Mouse (Mus musculus) heart, embryonic 14.5 days (tissue): ENCODE measurements around the gene Uba52. TPM values are rescaled to one million over a fixed set of nuclear protein-coding genes. Genes with fewer than 3 reads are reported as not detected.

Source experiments
- ATAC-seq: fragments of 200-750 bp; cut with Nextera tagmentation; 2 replicates; pipeline ENCODE4 v1.8.0; 2017; ENCODE audit warnings: low read depth, moderate TSS enrichment; ENCODE audit not compliant: insufficient number of reproducible peaks, insufficient read depth, low FRiP score
- H3K27ac ChIP-seq, 2 experiments: fragments of 200-500 bp in 1 of 2; fragments of 300-500 bp in 1 of 2; sonication (generic) in 1 of 2; replicated peaks in 1 of 2; 2 replicates each; pipeline ENCODE4 v1.5.1; 2012 to 2014; ENCODE audit warnings: low read depth in 2 of 2, low read length in 2 of 2, control low read depth in 1 of 2, mild to moderate bottlenecking in 1 of 2, mixed read lengths in 1 of 2; ENCODE audit not compliant: control insufficient read depth in 1 of 2, insufficient read depth in 1 of 2
- H3K27me3 ChIP-seq: fragments of 300-500 bp; sonication (generic); 2 replicates; pipeline ENCODE4 v1.6.1; 2014; ENCODE audit warnings: mild to moderate bottlenecking, low read length, control low read depth; ENCODE audit not compliant: control insufficient read depth, insufficient read depth
- H3K36me3 ChIP-seq: fragments of 300-500 bp; sonication (generic); 2 replicates; pipeline ENCODE4 v1.6.1; 2014; ENCODE audit warnings: mild to moderate bottlenecking, control low read depth, low read length, mixed read lengths; ENCODE audit not compliant: control insufficient read depth, insufficient read depth
- H3K4me1 ChIP-seq, 2 experiments: fragments of 200-500 bp in 1 of 2; fragments of 300-500 bp in 1 of 2; sonication (generic) in 1 of 2; 2 replicates each; pipeline ENCODE4 v1.6.1; 2012 to 2014; ENCODE audit warnings: low read length in 2 of 2, control low read depth in 1 of 2, mixed read lengths in 1 of 2; ENCODE audit not compliant: control insufficient read depth in 2 of 2, insufficient read depth in 2 of 2
- H3K4me2 ChIP-seq: fragments of 300-500 bp; sonication (generic); 2 replicates; pipeline ENCODE4 v1.6.1; 2014; ENCODE audit warnings: mild to moderate bottlenecking, low read length
- H3K4me3 ChIP-seq, 2 experiments: fragments of 200-500 bp in 1 of 2; fragments of 300-500 bp in 1 of 2; sonication (generic) in 1 of 2; 2 replicates each; pipeline ENCODE4 v1.5.1; 2012 to 2014; ENCODE audit warnings: low read length in 2 of 2, mild to moderate bottlenecking in 2 of 2, control low read depth in 1 of 2, low read depth in 1 of 2, moderate library complexity in 1 of 2; ENCODE audit not compliant: control insufficient read depth in 1 of 2, insufficient read depth in 1 of 2
- H3K9ac ChIP-seq: fragments of 300-500 bp; sonication (generic); 2 replicates; pipeline ENCODE4 v1.6.1; 2014; ENCODE audit warnings: mild to moderate bottlenecking, low read length
- H3K9me3 ChIP-seq: fragments of 300-500 bp; sonication (generic); 2 replicates; pipeline ENCODE4 v1.6.1; 2016; ENCODE audit warnings: low read length, control low read depth; ENCODE audit not compliant: control insufficient read depth
- WGBS: fragments of 180-500 bp; shearing (Covaris S2); extraction: QIAGEN DNeasy Blood & Tissue Kit; methylation state at CpG from one replicate; pipeline ENCODE4 v1.1.7; 2014; 5-methylcytosine and 5-hydroxymethylcytosine counted together
- polyA plus RNA-seq: library from polyadenylated mRNA; unstranded; fragments of >200 nt; fragmentation: Nextera tagmentation; extraction: Ambion mirVana; gene quantifications from 2 replicates; pipeline ENCODE4 v1.2.1, GENCODE M21; 2014

Gene Uba52
- polyA plus RNA-seq, 1 experiment from 2014 or later = 1,040 TPM

DNA sequence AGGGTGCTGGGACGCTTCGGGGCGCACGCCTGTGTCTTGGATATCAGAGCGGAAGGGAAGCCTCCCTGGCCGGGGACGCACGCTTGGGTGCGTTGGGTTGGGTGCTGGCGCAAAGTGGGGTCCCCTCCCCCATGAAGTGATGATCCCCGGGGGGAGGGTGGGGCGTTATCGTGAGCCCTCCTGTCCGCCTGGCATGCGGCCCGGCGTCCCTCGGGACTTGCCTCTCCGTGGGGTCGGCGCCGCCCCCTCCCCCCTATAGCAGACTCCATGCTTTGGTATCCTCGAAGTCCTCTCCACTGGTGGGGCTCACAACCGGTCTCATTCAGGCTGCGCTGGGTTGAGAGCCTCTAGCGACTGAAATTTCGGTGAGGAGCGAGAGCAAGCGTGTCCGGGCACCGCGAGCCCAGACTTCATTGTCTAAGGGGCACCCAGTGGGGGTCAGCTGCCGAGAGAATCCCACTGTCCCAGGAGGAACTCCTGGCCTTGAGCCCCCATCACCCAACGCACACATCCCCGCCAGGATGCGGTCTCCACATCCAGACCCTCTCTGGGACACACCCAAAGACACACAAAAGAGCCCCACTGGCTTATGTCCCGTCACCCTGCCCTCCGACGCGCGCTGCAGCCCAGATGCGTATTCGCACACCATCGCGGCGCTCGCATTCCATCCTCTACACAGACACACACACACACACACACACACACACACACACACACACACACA lies 16.7 kb downstream of the Uba52 start:
- peak overlapping the region; percentile 74 for H3K4me2 ChIP-seq
- peaks cover 100% of the 10 kb centered on the region for H3K27me3 ChIP-seq
- no peaks in the 10 kb centered on the region for H3K36me3 ChIP-seq
- H3K9ac ChIP-seq = no peak overlapping the region
- peaks cover 8 to 30% of the 10 kb centered on the region in 2 experiments; a peak in 3 of 4 replicates for H3K4me1 ChIP-seq
- H3K9me3 ChIP-seq = no peaks in the 10 kb centered on the region
- peak overlapping the region in 1 of 2 experiments; percentile 34; a peak in 2 of 4 replicates for H3K4me3 ChIP-seq
- no peak for ATAC-seq
- H3K27ac ChIP-seq = no peak overlapping the region
- 1% methylated on average over 47 of the region's 47 CpGs for WGBS

DNA sequence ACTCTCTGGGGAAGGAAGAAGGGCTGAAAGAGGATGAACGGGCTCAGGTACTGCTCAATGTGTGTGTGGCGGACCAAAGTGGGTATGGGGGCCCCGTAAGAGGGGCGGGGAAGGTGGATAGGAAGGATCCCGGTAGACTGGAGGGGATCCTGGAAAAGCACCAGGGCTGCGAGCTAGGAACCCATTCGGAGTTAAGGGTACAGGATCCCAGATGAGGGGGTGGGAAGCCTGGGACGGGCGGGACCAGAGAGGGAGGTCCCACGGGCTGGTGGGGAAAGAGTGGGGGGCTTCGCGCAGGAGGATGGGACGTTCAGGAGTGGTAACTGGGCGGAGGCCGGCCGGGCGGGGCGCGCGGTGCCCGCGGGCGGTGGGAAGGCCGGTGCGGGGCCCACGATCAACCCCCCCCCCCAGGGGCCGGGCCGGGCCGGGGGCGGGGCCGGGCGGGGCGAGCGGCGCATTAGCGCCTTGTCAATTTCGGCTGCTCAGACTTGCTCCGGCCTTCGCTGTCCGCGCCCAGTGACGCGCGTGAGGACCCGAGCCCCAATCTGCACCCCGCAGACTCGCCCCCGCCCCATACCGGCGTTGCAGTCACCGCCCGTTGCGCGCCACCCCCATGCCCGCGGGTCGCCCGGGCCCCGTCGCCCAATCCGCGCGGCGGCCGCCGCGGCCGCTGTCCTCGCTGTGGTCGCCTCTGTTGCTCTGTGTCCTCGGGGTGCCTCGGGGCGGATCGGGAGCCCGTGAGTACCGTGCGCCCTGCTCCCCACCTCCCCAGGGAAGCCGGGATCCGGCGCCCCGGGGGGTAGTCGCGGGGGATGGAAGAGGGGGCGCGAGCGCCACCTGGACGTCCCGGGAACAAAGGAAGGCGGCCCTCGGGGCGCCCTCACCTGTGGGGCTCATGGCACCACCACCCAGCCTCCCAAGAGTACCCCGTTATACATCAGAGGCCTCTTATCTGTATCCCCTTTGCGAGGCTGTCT lies 17.6 kb downstream of the Uba52 start, which contains the start of gene Crlf1:
Gene Crlf1 (plus strand): TSS at position 495 of the 977 bp plus-strand sequence.
- no peaks in the 10 kb centered on the region for H3K9me3 ChIP-seq
- H3K9ac ChIP-seq = 0 out of 2 replicates have a peak within 1 kb of the TSS, but pooled peaks have one; percentile 3
- H3K4me1 ChIP-seq = peaks cover 12 to 37% of the 10 kb centered on the region in 2 experiments; a peak in 3 of 4 replicates
- H3K27me3 ChIP-seq = peaks cover 100% of the 10 kb centered on the region
- H3K27ac ChIP-seq = no peak within 1 kb of the TSS
- H3K4me2 ChIP-seq = peak within 1 kb of the TSS; percentile 74
- no peak for ATAC-seq
- H3K4me3 ChIP-seq = peak within 1 kb of the TSS; percentile 31 to 34
- H3K36me3 ChIP-seq = no peaks in the 10 kb centered on the region
- under 1% methylated on average over 76 of the region's 93 CpGs for WGBS

DNA sequence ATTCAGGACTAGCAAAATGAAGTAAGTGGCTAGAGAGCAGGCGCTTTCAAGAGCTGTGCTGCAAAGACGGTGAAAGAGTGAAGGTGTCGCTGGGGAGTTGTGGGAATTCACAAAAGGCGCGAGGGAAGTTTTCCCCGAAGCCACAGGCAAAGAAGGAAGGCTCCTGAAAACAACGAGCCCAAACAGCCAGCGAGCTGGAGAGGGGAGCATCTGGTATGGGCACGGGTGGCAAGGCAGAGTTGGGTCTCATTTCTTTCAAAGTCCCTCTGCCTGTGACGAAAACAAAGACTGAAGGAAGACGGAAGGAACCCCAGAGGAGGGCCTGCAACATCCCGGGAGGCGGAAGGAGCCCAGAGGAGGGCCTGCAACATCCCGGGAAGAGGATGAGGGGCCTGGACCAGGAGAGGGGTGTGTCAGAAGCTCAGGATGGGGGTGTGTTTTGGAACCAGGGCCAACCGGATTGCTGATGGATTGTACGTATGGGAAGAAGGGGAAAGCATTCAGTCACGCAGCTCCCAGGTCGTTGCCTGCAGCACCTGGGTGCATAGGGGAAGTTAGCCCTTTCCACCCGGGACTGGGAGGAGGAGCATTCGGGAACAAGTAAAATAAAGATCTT lies 19.6 kb downstream of the Uba52 start:
- Histone ChIP-seq H3K4me2 (no peak overlapping the region), H3K36me3 (no peaks in the 10 kb centered on the region), H3K27ac (no peak overlapping the region), H3K4me1 (peaks cover 14 to 41% of the 10 kb centered on the region in 2 experiments; a peak in 3 of 4 replicates), H3K9ac (no peak overlapping the region), H3K4me3 (no peak overlapping the region), H3K27me3 (peaks cover 99% of the 10 kb centered on the region), H3K9me3 (no peaks in the 10 kb centered on the region)
- ATAC-seq = no peak
- 5% methylated on average over 20 of the region's 20 CpGs for WGBS

DNA sequence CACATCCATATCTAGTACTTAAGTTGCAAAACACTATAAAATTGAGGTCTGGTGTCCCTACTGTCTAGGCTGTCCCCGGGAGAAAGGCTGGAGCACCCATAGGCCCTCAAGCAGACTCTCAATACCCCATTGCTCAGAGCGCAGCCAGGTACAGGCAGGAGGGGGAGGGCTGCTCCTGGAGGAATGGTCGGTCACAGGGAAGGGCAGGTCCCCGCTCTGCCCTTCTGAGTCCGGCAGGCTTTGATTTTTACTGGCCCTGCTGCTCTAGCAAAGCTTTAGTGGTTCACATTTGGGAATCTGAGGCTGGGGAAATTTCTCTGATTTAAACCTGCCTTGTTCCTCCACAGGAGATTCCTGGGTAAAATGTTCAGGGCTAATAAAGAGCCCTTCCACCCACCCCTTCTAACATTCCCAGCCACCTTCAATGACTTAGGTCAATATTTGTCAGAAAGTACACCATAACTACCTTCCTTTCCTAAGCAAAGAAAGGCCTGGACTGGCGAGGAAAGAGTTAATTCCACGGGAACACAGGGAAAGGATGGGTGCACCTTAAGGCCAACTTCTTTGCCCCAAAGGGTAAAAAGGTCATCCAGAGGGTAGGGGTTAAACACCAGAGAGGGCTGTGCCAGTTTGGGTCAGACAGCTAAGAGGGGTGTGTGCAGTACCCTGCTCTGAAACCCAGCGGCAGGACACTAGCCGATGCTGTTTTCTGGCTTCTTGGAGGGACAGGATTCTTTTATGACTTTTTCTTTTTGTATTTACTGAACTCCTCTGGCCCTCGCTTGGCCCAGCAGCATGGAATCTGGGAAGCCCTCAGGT lies 20.3 kb downstream of the Uba52 start:
- Histone ChIP-seq H3K4me2 (no peak overlapping the region), H3K36me3 (no peaks in the 10 kb centered on the region), H3K9ac (peak overlapping the region; percentile 54; the same call in 1 of the 2 replicates), H3K4me1 (peaks cover 14 to 41% of the 10 kb centered on the region in 2 experiments; a peak in 3 of 4 replicates), H3K27me3 (peaks cover 99% of the 10 kb centered on the region), H3K4me3 (peak overlapping the region in 1 of 2 experiments; percentile 37; a peak in 2 of 4 replicates), H3K9me3 (no peaks in the 10 kb centered on the region), H3K27ac (no peak overlapping the region)
- 17% methylated on average over 10 of the region's 10 CpGs for WGBS
- no peak for ATAC-seq

DNA sequence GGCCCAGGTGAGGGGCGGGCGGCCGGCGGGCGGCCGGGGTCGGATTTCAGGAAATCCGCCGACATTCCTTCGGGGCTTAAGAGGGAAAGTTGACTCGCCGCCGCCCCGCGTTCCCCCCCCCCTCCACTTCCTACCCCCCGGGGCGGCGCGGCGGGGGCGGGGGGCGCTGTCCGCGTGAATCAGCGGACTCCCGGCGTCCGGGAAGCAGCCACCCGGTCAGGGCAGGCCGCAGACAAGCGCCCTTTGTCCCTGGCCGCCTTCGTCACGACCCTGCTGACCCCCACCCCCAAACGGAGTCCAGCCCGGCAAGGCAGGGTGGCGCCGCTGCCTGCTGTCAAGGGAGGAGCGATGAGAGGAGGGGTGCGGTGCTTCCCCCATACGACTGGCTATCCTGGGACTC lies 21.0 kb downstream of the Uba52 start:
- no peak for ATAC-seq
- Histone ChIP-seq H3K27me3 (peaks cover 99% of the 10 kb centered on the region), H3K36me3 (no peaks in the 10 kb centered on the region), H3K4me2 (peak overlapping the region; percentile 68), H3K27ac (no peak overlapping the region), H3K9ac (peak overlapping the region; percentile 54; the same call in 1 of the 2 replicates), H3K4me1 (peaks cover 14 to 39% of the 10 kb centered on the region in 2 experiments; a peak in 3 of 4 replicates), H3K9me3 (no peaks in the 10 kb centered on the region), H3K4me3 (peak overlapping the region; percentile 23 to 37; a peak in 3 of 4 replicates)
- under 1% methylated on average over 32 of the region's 41 CpGs for WGBS

DNA sequence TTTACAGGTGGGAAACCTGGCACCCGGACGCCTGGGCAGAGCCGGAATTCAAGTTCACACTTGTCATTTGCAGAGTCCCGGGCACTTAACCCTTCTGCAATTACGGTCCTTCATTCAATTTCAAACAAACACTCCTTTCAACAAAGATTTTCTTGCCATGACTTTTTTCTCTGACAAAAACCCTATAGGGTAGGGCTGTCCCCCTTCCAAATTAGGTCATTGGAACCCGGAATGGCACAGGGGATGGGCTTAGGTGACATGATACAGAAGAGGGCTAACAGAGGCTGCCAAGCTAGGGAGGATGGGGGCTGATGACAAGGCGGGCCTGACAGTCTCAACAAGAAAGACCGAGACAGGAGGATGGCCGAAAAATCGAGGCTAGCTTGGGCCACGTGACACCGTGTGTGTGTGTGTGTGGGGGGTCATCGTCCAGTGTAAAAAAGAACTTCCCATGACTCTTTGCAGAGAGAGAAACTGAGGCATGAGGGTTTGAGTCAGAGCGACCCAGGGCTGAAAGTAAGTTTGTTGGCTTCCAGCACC lies 21.6 kb downstream of the Uba52 start:
- WGBS = 4% methylated on average over 14 of the region's 14 CpGs
- Histone ChIP-seq H3K9ac (peak overlapping the region; percentile 54; the same call in 1 of the 2 replicates), H3K9me3 (no peaks in the 10 kb centered on the region), H3K4me2 (peak overlapping the region; percentile 68), H3K36me3 (no peaks in the 10 kb centered on the region), H3K4me3 (peak overlapping the region; percentile 23 to 37; a peak in 3 of 4 replicates), H3K27ac (no peak overlapping the region), H3K27me3 (peaks cover 99% of the 10 kb centered on the region), H3K4me1 (peaks cover 14 to 37% of the 10 kb centered on the region in 2 experiments; a peak in 3 of 4 replicates)
- no peak for ATAC-seq
